Mouse (Mus musculus) C2C12 (cell line): ENCODE data around the gene Cyp1a2. TPM values are rescaled to one million over a fixed set of nuclear protein-coding genes. Genes with fewer than 3 reads are reported as not detected.

ENCODE experiments used
- H3K27me3 ChIP-seq: one replicate; pipeline ENCODE4 v1.6.1; 2011; ENCODE audit not compliant: control insufficient read depth, insufficient read depth, insufficient read length
- H3K36me3 ChIP-seq: one replicate; pipeline ENCODE4 v1.6.1; 2011; ENCODE audit not compliant: control insufficient read depth, insufficient read depth
- H3K4me3 ChIP-seq: one replicate; pipeline ENCODE4 v1.5.1; 2011; ENCODE audit warnings: mild to moderate bottlenecking, control low read depth; ENCODE audit not compliant: poor library complexity, insufficient read depth, severe bottlenecking
- H3K79me2 ChIP-seq: one replicate; pipeline ENCODE4 v1.6.1; 2011; ENCODE audit not compliant: control insufficient read depth, insufficient read depth
- H3K79me3 ChIP-seq: one replicate; pipeline ENCODE4 v1.6.1; 2011; ENCODE audit warnings: low read depth, control low read depth
- H3ac ChIP-seq: one replicate; pipeline ENCODE3; 2011; ENCODE audit warnings: low read depth; ENCODE audit not compliant: control insufficient read depth, insufficient read length
- CEBPB ChIP-seq: IDR thresholded peaks from one replicate; pipeline ENCODE4 v1.6.1; 2011; ENCODE audit warnings: low read depth, mild to moderate bottlenecking, control low read depth, moderate library complexity
- CTCF ChIP-seq: IDR thresholded peaks from one replicate; pipeline ENCODE4 v1.5.1; 2011; ENCODE audit not compliant: control insufficient read depth, insufficient read depth, insufficient read length
- FOSL1 ChIP-seq: IDR thresholded peaks from one replicate; pipeline ENCODE4 v1.8.0; 2011; ENCODE audit warnings: mild to moderate bottlenecking, low read length; ENCODE audit not compliant: poor library complexity, insufficient read depth, severe bottlenecking
- MAX ChIP-seq: IDR thresholded peaks from one replicate; pipeline ENCODE4 v1.6.1; 2011; ENCODE audit warnings: mild to moderate bottlenecking, control low read depth
- MYOD1 ChIP-seq: IDR thresholded peaks from one replicate; pipeline ENCODE4 v1.6.1; 2011; ENCODE audit warnings: low read depth; ENCODE audit not compliant: control insufficient read depth, insufficient read length
- MYOG ChIP-seq: IDR thresholded peaks from one replicate; pipeline ENCODE4 v1.6.1; 2011; ENCODE audit not compliant: control insufficient read depth, insufficient read length; ENCODE audit errors: extremely low read depth
- USF1 ChIP-seq: IDR thresholded peaks from one replicate; pipeline ENCODE4 v1.6.1; 2011; ENCODE audit warnings: low read depth, mild to moderate bottlenecking, control low read depth, moderate library complexity
- polyA plus RNA-seq: library from polyadenylated mRNA; unstranded; fragments of >200 nt; fragmentation: generic; extraction: Trizol; gene quantifications from one replicate; pipeline ENCODE4 v1.2.1, GENCODE M21; 2012; ENCODE audit warnings: missing spikeins

Gene Cyp1a2
- polyA plus RNA-seq, 1 experiment: not detected

DNA sequence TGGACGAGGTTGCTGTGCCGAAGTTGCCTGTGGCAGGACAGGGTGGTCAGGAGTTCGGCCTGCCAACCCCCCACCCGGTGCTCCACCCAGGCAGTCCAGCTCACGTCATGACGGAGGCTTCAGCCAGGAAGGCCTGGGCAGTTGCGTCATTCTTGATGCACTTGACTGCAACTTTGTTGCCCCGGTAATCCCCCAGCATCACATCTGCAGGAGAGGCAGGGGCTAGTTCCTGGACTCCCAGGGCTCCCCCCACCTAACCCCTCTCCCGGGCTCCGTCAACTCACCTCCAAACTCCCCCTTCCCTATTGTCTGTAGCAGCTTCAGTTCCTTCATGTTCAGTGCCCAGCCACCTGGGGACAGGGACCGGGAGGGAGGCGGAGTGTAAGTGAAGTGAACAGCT lies 54.8 kb downstream of the Cyp1a2 start:
- no peak overlapping the region for H3K4me3 ChIP-seq
- no peaks in the 10 kb centered on the region for H3K27me3 ChIP-seq
- H3K36me3 ChIP-seq: peaks cover 59% of the 10 kb centered on the region
- TF ChIP-seq CEBPB (no peak), USF1 (no peak), MAX (no peak), FOSL1 (no peak), MYOD1 (no peak), CTCF (no peak), MYOG (no peak)
- no peak overlapping the region for H3ac ChIP-seq
- peaks cover 24% of the 10 kb centered on the region for H3K79me3 ChIP-seq
- H3K79me2 ChIP-seq: peaks cover 27% of the 10 kb centered on the region

DNA sequence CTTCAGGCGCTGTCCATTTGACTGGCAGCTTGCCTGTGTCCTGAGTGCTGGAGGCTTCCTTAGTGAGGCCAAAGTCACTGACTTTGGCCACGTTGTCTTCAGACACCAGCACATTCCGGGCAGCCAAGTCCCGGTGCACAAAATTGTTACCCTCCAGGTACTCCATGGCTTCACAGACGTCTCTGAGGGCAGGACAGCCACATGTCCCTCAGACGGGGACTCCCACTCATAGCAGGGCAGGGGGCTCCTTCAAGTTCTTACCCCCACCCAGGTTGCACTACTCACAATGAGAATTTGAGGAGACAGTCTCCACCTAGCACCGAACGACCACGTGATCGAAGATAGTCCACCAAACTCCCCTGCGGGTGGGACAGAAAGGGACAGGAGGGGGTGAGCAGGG lies 55.6 kb downstream of the Cyp1a2 start:
- Histone ChIP-seq H3ac (no peak overlapping the region), H3K4me3 (no peak overlapping the region), H3K27me3 (no peaks in the 10 kb centered on the region), H3K79me2 (peaks cover 20% of the 10 kb centered on the region), H3K36me3 (peaks cover 65% of the 10 kb centered on the region), H3K79me3 (peaks cover 19% of the 10 kb centered on the region)
- no peak for TF ChIP-seq MYOG
- no peak for TF ChIP-seq USF1
- TF ChIP-seq FOSL1: no peak
- TF ChIP-seq MYOD1: no peak
- TF ChIP-seq CTCF: no peak
- no peak for TF ChIP-seq CEBPB
- TF ChIP-seq MAX: no peak

DNA sequence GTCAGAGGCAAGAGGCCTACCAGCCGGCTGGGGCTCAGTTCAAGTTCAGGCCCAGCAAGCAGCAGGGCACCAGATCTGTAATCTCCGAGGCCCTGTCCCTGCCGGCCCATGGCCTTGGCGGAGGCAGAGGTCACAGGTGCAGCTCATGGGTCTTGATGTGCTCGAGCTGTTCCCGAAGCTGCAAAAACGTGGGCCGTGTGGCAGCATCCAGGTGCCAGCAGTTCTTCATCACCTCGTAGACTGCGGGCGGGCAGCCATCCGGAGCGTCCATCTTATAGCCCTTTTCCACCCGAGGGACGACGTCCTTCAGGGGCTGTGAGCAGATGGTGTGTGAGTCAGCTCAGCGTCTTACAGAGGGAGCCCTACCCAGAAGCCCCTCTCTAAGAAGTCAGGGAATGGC lies 56.3 kb downstream of the Cyp1a2 start:
- Histone ChIP-seq H3K79me2 (peaks cover 13% of the 10 kb centered on the region), H3K27me3 (no peaks in the 10 kb centered on the region), H3K79me3 (peaks cover 12% of the 10 kb centered on the region), H3K4me3 (no peak overlapping the region), H3K36me3 (peaks cover 67% of the 10 kb centered on the region), H3ac (no peak overlapping the region)
- TF ChIP-seq USF1: no peak
- no peak for TF ChIP-seq CTCF

Other genes with a start within 250 kb of the Cyp1a2 start
- 15.1 TPM for gene Ppcdc, start 243.6 kb downstream of the Cyp1a2 start, polyA plus RNA-seq
- gene Scamp5, start 215.6 kb downstream of the Cyp1a2 start, polyA plus RNA-seq: 15.2 TPM
- 0.55 TPM for gene Rpp25, start 179.7 kb downstream of the Cyp1a2 start, polyA plus RNA-seq
- gene Cox5a, start 162.4 kb downstream of the Cyp1a2 start, polyA plus RNA-seq: 630 TPM
- gene Fam219b, start 146.2 kb downstream of the Cyp1a2 start, polyA plus RNA-seq: 20.9 TPM
- gene Mpi, start 130.9 kb downstream of the Cyp1a2 start, polyA plus RNA-seq: 35.7 TPM
- 22.5 TPM for gene Scamp2, start 122.8 kb downstream of the Cyp1a2 start, polyA plus RNA-seq
- gene Ulk3, start 94.3 kb downstream of the Cyp1a2 start, polyA plus RNA-seq: 5.4 TPM
- gene Cplx3, start 77.4 kb downstream of the Cyp1a2 start, polyA plus RNA-seq: 0.06 TPM
- gene Lman1l, start 62.9 kb downstream of the Cyp1a2 start, polyA plus RNA-seq: 0.68 TPM
- 66.2 TPM for gene Csk, start 30.1 kb downstream of the Cyp1a2 start, polyA plus RNA-seq
- gene Cyp1a1, start 4.2 kb upstream of the Cyp1a2 start, polyA plus RNA-seq: 0.14 TPM
- 16.8 TPM for gene Edc3, start 24.8 kb upstream of the Cyp1a2 start, polyA plus RNA-seq
- 50.9 TPM for gene Clk3, start 82.2 kb upstream of the Cyp1a2 start, polyA plus RNA-seq
- 0.87 TPM for gene Arid3b, start 153.1 kb upstream of the Cyp1a2 start, polyA plus RNA-seq
- gene Ubl7, start 227.3 kb upstream of the Cyp1a2 start, polyA plus RNA-seq: 59.0 TPM